Mouse (Mus musculus) intestine, embryonic 14.5 days (tissue): ENCODE data around the gene Sult2b1. TPM values are rescaled to one million over a fixed set of nuclear protein-coding genes. Genes with fewer than 3 reads are reported as not detected.
A peak's percentile ranks its signal among the peaks of the same experiment; 100 is the strongest.

Source experiments
- ATAC-seq: fragments of 200-750 bp; cut with Nextera tagmentation; replicated peaks from 2 replicates; pipeline ENCODE4 v1.8.0; 2017; ENCODE audit warnings: low read depth, moderate number of reproducible peaks, moderate TSS enrichment, moderate library complexity; ENCODE audit not compliant: low FRiP score, low TSS enrichment
- DNase-seq: peaks from one replicate; pipeline ENCODE4 v3.0.0-alpha.2; 2018; ENCODE audit warnings: low spot score
- H3K27ac ChIP-seq: fragments of 300-500 bp; sonication (generic); 2 replicates; pipeline ENCODE4 v1.5.1; 2014; ENCODE audit warnings: low read depth, mild to moderate bottlenecking, control low read depth
- H3K27me3 ChIP-seq: fragments of 300-500 bp; sonication (generic); replicated peaks from 2 replicates; pipeline ENCODE4 v1.6.1; 2014; ENCODE audit warnings: low read length, control low read depth; ENCODE audit not compliant: control insufficient read depth, insufficient read depth
- H3K36me3 ChIP-seq: fragments of 300-500 bp; sonication (generic); 2 replicates; pipeline ENCODE4 v1.6.1; 2014; ENCODE audit warnings: low read length, control low read depth; ENCODE audit not compliant: control insufficient read depth, insufficient read depth
- H3K4me1 ChIP-seq: fragments of 300-500 bp; sonication (generic); replicated peaks from 2 replicates; pipeline ENCODE4 v1.6.1; 2014; ENCODE audit warnings: low read length, control low read depth, mixed read lengths; ENCODE audit not compliant: control insufficient read depth, insufficient read depth
- H3K4me2 ChIP-seq: fragments of 300-500 bp; sonication (generic); 2 replicates; pipeline ENCODE4 v1.6.1; 2014; ENCODE audit warnings: low read length
- H3K4me3 ChIP-seq: fragments of 300-500 bp; sonication (generic); 2 replicates; pipeline ENCODE4 v1.5.1; 2014; ENCODE audit warnings: low read depth, low read length, control low read depth, mixed read lengths
- H3K9ac ChIP-seq: fragments of 300-500 bp; sonication (generic); 2 replicates; pipeline ENCODE4 v1.6.1; 2014; ENCODE audit warnings: mild to moderate bottlenecking, low read length
- H3K9me3 ChIP-seq: fragments of 300-500 bp; sonication (generic); 2 replicates; pipeline ENCODE4 v1.6.1; 2016; ENCODE audit warnings: low read length, control low read depth; ENCODE audit not compliant: control insufficient read depth
- WGBS: fragments of 180-500 bp; shearing (Covaris S2); extraction: QIAGEN DNeasy Blood & Tissue Kit; methylation state at CpG from one replicate; pipeline ENCODE4 v1.1.7; 2014; 5-methylcytosine and 5-hydroxymethylcytosine counted together
- polyA plus RNA-seq: library from polyadenylated mRNA; unstranded; fragments of >200 nt; fragmentation: Nextera tagmentation; extraction: Ambion mirVana; gene quantifications from 2 replicates; pipeline ENCODE4 v1.2.1, GENCODE M21; 2014

The Sult2b1 gene
- polyA plus RNA-seq, 1 experiment from 2014 or later, result 2.3 TPM

- ATAC-seq, result no peak
- Histone ChIP-seq H3K4me2 (peak overlapping the region; percentile 96), H3K4me3 (peak overlapping the region; percentile 65), H3K4me1 (peaks cover 36% of the 10 kb centered on the region), H3K27me3 (no peaks in the 10 kb centered on the region), H3K9ac (peak overlapping the region; percentile 69), H3K27ac (peak overlapping the region; percentile 70), H3K9me3 (no peaks in the 10 kb centered on the region), H3K36me3 (peaks cover 24% of the 10 kb centered on the region)
- 2% methylated on average over 37 of the region's 45 CpGs for WGBS
- DNase-seq, result peak; percentile 89
These were observed 77.7 kb downstream of the Sult2b1 start for GRCm38 (mm10) chr7:45706721-45707241.

- H3K4me3 ChIP-seq, result peak overlapping the region; percentile 65
- H3K27ac ChIP-seq, result peak overlapping the region; percentile 73; the same call in 1 of the 2 replicates
- ATAC-seq (peak; percentile 14; the same call in 1 of the 2 replicates), DNase-seq (peak; percentile 83)
- H3K36me3 ChIP-seq, result peaks cover 16% of the 10 kb centered on the region
- no peaks in the 10 kb centered on the region for H3K9me3 ChIP-seq
- H3K4me1 ChIP-seq, result peaks cover 36% of the 10 kb centered on the region
- H3K9ac ChIP-seq, result peak overlapping the region; percentile 69
- WGBS, result 2% methylated on average over 7 of the region's 7 CpGs
- H3K27me3 ChIP-seq, result no peaks in the 10 kb centered on the region; the same call in 1 of the 2 replicates
- H3K4me2 ChIP-seq, result peak overlapping the region; percentile 96
These were observed 78.6 kb downstream of the Sult2b1 start for GRCm38 (mm10) chr7:45705873-45706281.

GRCm38 (mm10) chr7:45705443-45705864 lies 79.0 kb downstream of the Sult2b1 start:
- no peaks in the 10 kb centered on the region for H3K9me3 ChIP-seq
- peak overlapping the region; percentile 39 for H3K9ac ChIP-seq
- DNase-seq, result peak; percentile 83
- H3K4me2 ChIP-seq, result peak overlapping the region; percentile 96
- H3K36me3 ChIP-seq, result peaks cover 11% of the 10 kb centered on the region
- peak overlapping the region; percentile 65 for H3K4me3 ChIP-seq
- ATAC-seq, result peak; percentile 5
- peaks cover 1% of the 10 kb centered on the region for H3K27me3 ChIP-seq
- WGBS, result under 1% methylated on average over 21 of the region's 21 CpGs
- peaks cover 38% of the 10 kb centered on the region for H3K4me1 ChIP-seq
- peak overlapping the region; percentile 73 for H3K27ac ChIP-seq

- H3K27me3 ChIP-seq, result peaks cover 7% of the 10 kb centered on the region
- under 1% methylated on average over 36 of the region's 36 CpGs for WGBS
- H3K9me3 ChIP-seq, result no peaks in the 10 kb centered on the region
- ATAC-seq (peak; percentile 86), DNase-seq (peak; percentile 97)
- H3K36me3 ChIP-seq, result peaks cover 6% of the 10 kb centered on the region
- H3K27ac ChIP-seq, result peak within 1 kb of the TSS; percentile 83
- H3K9ac ChIP-seq, result peak within 1 kb of the TSS; percentile 42
- peak within 1 kb of the TSS; percentile 65 for H3K4me3 ChIP-seq
- peaks cover 43% of the 10 kb centered on the region for H3K4me1 ChIP-seq
- peak within 1 kb of the TSS; percentile 96 for H3K4me2 ChIP-seq
These were observed 79.6 kb downstream of the Sult2b1 start, which contains the start of gene Dbp for GRCm38 (mm10) chr7:45704730-45705442. Gene Dbp (plus strand): TSS chr7:45705088.

- Histone ChIP-seq H3K36me3 (no peaks in the 10 kb centered on the region), H3K4me3 (peak overlapping the region; percentile 65), H3K27ac (peak overlapping the region; percentile 83), H3K4me2 (peak overlapping the region; percentile 96), H3K4me1 (peaks cover 43% of the 10 kb centered on the region), H3K9ac (peak overlapping the region; percentile 42), H3K9me3 (no peaks in the 10 kb centered on the region), H3K27me3 (peaks cover 15% of the 10 kb centered on the region)
- peak; percentile 37 for ATAC-seq
- under 1% methylated on average over 13 of the region's 13 CpGs for WGBS
- peak; percentile 88 for DNase-seq
These were observed 80.4 kb downstream of the Sult2b1 start for GRCm38 (mm10) chr7:45704046-45704559.

- Histone ChIP-seq H3K36me3 (no peaks in the 10 kb centered on the region), H3K27ac (peak overlapping the region; percentile 83), H3K4me1 (peaks cover 42% of the 10 kb centered on the region), H3K9me3 (no peaks in the 10 kb centered on the region), H3K27me3 (peaks cover 20% of the 10 kb centered on the region), H3K9ac (no peak overlapping the region), H3K4me3 (peak overlapping the region; percentile 65), H3K4me2 (peak overlapping the region; percentile 96)
- DNase-seq (no peak), ATAC-seq (no peak)
- WGBS, result 40% methylated on average over 12 of the region's 12 CpGs
These were observed 80.9 kb downstream of the Sult2b1 start for GRCm38 (mm10) chr7:45703521-45704033.

GRCm38 (mm10) chr7:45702809-45703520 lies 81.5 kb downstream of the Sult2b1 start:
- Histone ChIP-seq H3K9me3 (no peaks in the 10 kb centered on the region), H3K27me3 (peaks cover 23% of the 10 kb centered on the region), H3K4me2 (no peak overlapping the region; the same call in 1 of the 2 replicates), H3K9ac (no peak overlapping the region), H3K27ac (no peak overlapping the region), H3K4me3 (no peak overlapping the region), H3K4me1 (peaks cover 36% of the 10 kb centered on the region), H3K36me3 (no peaks in the 10 kb centered on the region)
- ATAC-seq, result no peak
- WGBS, result 90% methylated on average over 17 of the region's 17 CpGs
- DNase-seq, result no peak

GRCm38 (mm10) chr7:45702316-45702715 lies 82.2 kb downstream of the Sult2b1 start:
- DNase-seq, result no peak
- Histone ChIP-seq H3K27ac (no peak overlapping the region), H3K9me3 (no peaks in the 10 kb centered on the region), H3K4me2 (no peak overlapping the region), H3K36me3 (no peaks in the 10 kb centered on the region), H3K4me3 (no peak overlapping the region), H3K27me3 (peaks cover 23% of the 10 kb centered on the region), H3K9ac (no peak overlapping the region), H3K4me1 (peaks cover 30% of the 10 kb centered on the region)
- ATAC-seq, result no peak
- 91% methylated on average over 11 of the region's 11 CpGs for WGBS
